Mouse (Mus musculus) forebrain, embryonic 13.5 days (tissue): ENCODE data around the gene Arhgef28. TPM values are rescaled to one million over a fixed set of nuclear protein-coding genes. Genes with fewer than 3 reads are reported as not detected.
"Not testable (repeated sequence)": the region's sequence is repeated elsewhere in the genome, so short reads cannot be mapped to it uniquely, and the experiment has no call there.

ENCODE experiments used
- ATAC-seq: fragments of 200-750 bp; cut with Nextera tagmentation; 2 replicates; pipeline ENCODE4 v1.8.0; 2017
- H3K27ac ChIP-seq: fragments of 300-500 bp; sonication (generic); 2 replicates; pipeline ENCODE4 v1.5.1; 2015; ENCODE audit warnings: inconsistent platforms, mild to moderate bottlenecking, moderate library complexity
- H3K27me3 ChIP-seq: fragments of 300-500 bp; sonication (generic); 2 replicates; pipeline ENCODE4 v1.6.1; 2015; ENCODE audit warnings: mild to moderate bottlenecking, inconsistent platforms
- H3K36me3 ChIP-seq: fragments of 300-500 bp; sonication (generic); 2 replicates; pipeline ENCODE4 v1.6.1; 2015; ENCODE audit warnings: mild to moderate bottlenecking, inconsistent platforms; ENCODE audit not compliant: poor library complexity, severe bottlenecking
- H3K4me1 ChIP-seq: fragments of 300-500 bp; sonication (generic); 2 replicates; pipeline ENCODE4 v1.6.1; 2015; ENCODE audit warnings: inconsistent platforms
- H3K4me2 ChIP-seq: fragments of 300-500 bp; sonication (generic); 2 replicates; pipeline ENCODE4 v1.6.1; 2015; ENCODE audit warnings: inconsistent platforms, mild to moderate bottlenecking, moderate library complexity
- H3K4me3 ChIP-seq: fragments of 300-500 bp; sonication (generic); 2 replicates; pipeline ENCODE4 v1.5.1; 2015; ENCODE audit warnings: mild to moderate bottlenecking, inconsistent platforms
- H3K9ac ChIP-seq: fragments of 300-500 bp; sonication (generic); 2 replicates; pipeline ENCODE4 v1.6.1; 2015; ENCODE audit warnings: mild to moderate bottlenecking, inconsistent platforms
- H3K9me3 ChIP-seq: fragments of 300-500 bp; sonication (generic); replicated peaks from 2 replicates; pipeline ENCODE4 v1.6.1; 2016; ENCODE audit warnings: inconsistent platforms
- WGBS: fragments of 180-500 bp; shearing (Covaris S2); methylation state at CpG from one replicate; pipeline ENCODE4 v1.1.7; 2015; 5-methylcytosine and 5-hydroxymethylcytosine counted together
- polyA plus RNA-seq: library from polyadenylated mRNA; unstranded; fragments of >200 nt; fragmentation: Nextera tagmentation; extraction: Ambion mirVana; gene quantifications from 2 replicates; pipeline ENCODE4 v1.2.1, GENCODE M21; 2015

Arhgef28 gene
- polyA plus RNA-seq, 1 experiment from 2014 or later: 7.0 TPM

- no peak for ATAC-seq
- no peaks in the 10 kb centered on the region for H3K9me3 ChIP-seq
- no peak overlapping the region for H3K4me3 ChIP-seq
- H3K4me1 ChIP-seq: no peaks in the 10 kb centered on the region
- H3K9ac ChIP-seq: no peak overlapping the region
- no peak overlapping the region for H3K27ac ChIP-seq
- no peak overlapping the region for H3K4me2 ChIP-seq
- no peaks in the 10 kb centered on the region for H3K27me3 ChIP-seq
- 76% methylated on average over 9 of the region's 9 CpGs for WGBS
- no peaks in the 10 kb centered on the region for H3K36me3 ChIP-seq
These were observed 112.8 kb downstream of the Arhgef28 start for GRCm38 (mm10) chr13:98093483-98093882.

- 91% methylated on average over 12 of the region's 12 CpGs for WGBS
- Histone ChIP-seq H3K9me3 (no peaks in the 10 kb centered on the region), H3K4me3 (no peak overlapping the region), H3K36me3 (no peaks in the 10 kb centered on the region), H3K9ac (no peak overlapping the region), H3K4me1 (no peaks in the 10 kb centered on the region), H3K27me3 (no peaks in the 10 kb centered on the region), H3K27ac (no peak overlapping the region), H3K4me2 (no peak overlapping the region)
- ATAC-seq: no peak
These were observed 113.8 kb downstream of the Arhgef28 start for GRCm38 (mm10) chr13:98092354-98093002.

- Histone ChIP-seq H3K27ac (no peak overlapping the region), H3K27me3 (no peaks in the 10 kb centered on the region), H3K4me2 (no peak overlapping the region), H3K4me1 (no peaks in the 10 kb centered on the region), H3K36me3 (no peaks in the 10 kb centered on the region), H3K9me3 (no peaks in the 10 kb centered on the region), H3K9ac (no peak overlapping the region), H3K4me3 (no peak overlapping the region)
- WGBS: 70% methylated on average over 4 of the region's 4 CpGs
- no peak for ATAC-seq
These were observed 126.6 kb downstream of the Arhgef28 start for GRCm38 (mm10) chr13:98079640-98080039.

- no peak for ATAC-seq
- no peaks in the 10 kb centered on the region for H3K36me3 ChIP-seq
- WGBS: 90% methylated on average over 5 of the region's 5 CpGs
These were observed 128.0 kb downstream of the Arhgef28 start for GRCm38 (mm10) chr13:98078251-98078650.

GRCm38 (mm10) chr13:98077216-98077615, 129.0 kb downstream of the Arhgef28 start:
- Histone ChIP-seq H3K9ac (no peak overlapping the region), H3K36me3 (no peaks in the 10 kb centered on the region), H3K9me3 (no peaks in the 10 kb centered on the region), H3K27me3 (no peaks in the 10 kb centered on the region), H3K4me3 (no peak overlapping the region), H3K4me2 (no peak overlapping the region), H3K27ac (no peak overlapping the region), H3K4me1 (no peaks in the 10 kb centered on the region)
- WGBS: 92% methylated on average over 12 of the region's 12 CpGs
- ATAC-seq: no peak

More at GRCm38 (mm10) chr13:98078251-98078650, 128.0 kb downstream of the Arhgef28 start:
- H3K27me3 ChIP-seq: no peaks in the 10 kb centered on the region
- no peak overlapping the region for H3K4me3 ChIP-seq
- no peak overlapping the region for H3K4me2 ChIP-seq
- H3K9me3 ChIP-seq: no peaks in the 10 kb centered on the region
- H3K4me1 ChIP-seq: no peaks in the 10 kb centered on the region
- H3K27ac ChIP-seq: no peak overlapping the region
- no peak overlapping the region for H3K9ac ChIP-seq

GRCm38 (mm10) chr13:98074871-98075270, 131.4 kb downstream of the Arhgef28 start:
- ATAC-seq: no peak
- Histone ChIP-seq H3K4me3 (no peak overlapping the region), H3K36me3 (no peaks in the 10 kb centered on the region), H3K27me3 (no peaks in the 10 kb centered on the region), H3K4me2 (no peak overlapping the region), H3K9me3 (no peaks in the 10 kb centered on the region), H3K27ac (no peak overlapping the region), H3K9ac (no peak overlapping the region), H3K4me1 (no peaks in the 10 kb centered on the region)
- 73% methylated on average over 11 of the region's 11 CpGs for WGBS

- Histone ChIP-seq H3K36me3 (no peaks in the 10 kb centered on the region), H3K9ac (no peak overlapping the region), H3K27me3 (no peaks in the 10 kb centered on the region), H3K9me3 (no peaks in the 10 kb centered on the region), H3K4me3 (no peak overlapping the region), H3K4me1 (no peaks in the 10 kb centered on the region), H3K4me2 (no peak overlapping the region), H3K27ac (no peak overlapping the region)
- no peak for ATAC-seq
- WGBS: 75% methylated on average over 4 of the region's 4 CpGs
These were observed 133.0 kb downstream of the Arhgef28 start for GRCm38 (mm10) chr13:98073190-98073589.

GRCm38 (mm10) chr13:98070458-98070857, 135.8 kb downstream of the Arhgef28 start:
- Histone ChIP-seq H3K27ac (no peak overlapping the region), H3K9ac (no peak overlapping the region), H3K27me3 (no peaks in the 10 kb centered on the region), H3K9me3 (no peaks in the 10 kb centered on the region), H3K4me3 (no peak overlapping the region), H3K36me3 (no peaks in the 10 kb centered on the region), H3K4me1 (no peaks in the 10 kb centered on the region), H3K4me2 (no peak overlapping the region)
- no peak for ATAC-seq
- WGBS: 93% methylated on average over 6 of the region's 6 CpGs

GRCm38 (mm10) chr13:98069646-98070045, 136.6 kb downstream of the Arhgef28 start:
- Histone ChIP-seq H3K4me1 (no peaks in the 10 kb centered on the region), H3K9me3 (no peaks in the 10 kb centered on the region), H3K36me3 (no peaks in the 10 kb centered on the region), H3K9ac (no peak overlapping the region), H3K4me3 (no peak overlapping the region), H3K4me2 (no peak overlapping the region), H3K27me3 (no peaks in the 10 kb centered on the region), H3K27ac (no peak overlapping the region)
- ATAC-seq: no peak
- 93% methylated on average over 6 of the region's 6 CpGs for WGBS

GRCm38 (mm10) chr13:98062843-98063242, 143.4 kb downstream of the Arhgef28 start:
- Histone ChIP-seq H3K9me3 (no peaks in the 10 kb centered on the region), H3K4me2 (no peak overlapping the region), H3K27ac (no peak overlapping the region), H3K27me3 (no peaks in the 10 kb centered on the region), H3K36me3 (no peaks in the 10 kb centered on the region), H3K4me1 (no peaks in the 10 kb centered on the region), H3K4me3 (no peak overlapping the region), H3K9ac (no peak overlapping the region)
- no peak for ATAC-seq
- 88% methylated on average over 4 of the region's 4 CpGs for WGBS

- 70% methylated on average over 1 of the region's 1 CpGs for WGBS
- H3K4me1 ChIP-seq, H3K36me3 ChIP-seq, H3K9ac ChIP-seq, H3K27ac ChIP-seq, H3K27me3 ChIP-seq, ATAC-seq, H3K4me3 ChIP-seq, H3K4me2 ChIP-seq, H3K9me3 ChIP-seq: not testable (repeated sequence)
These were observed 146.1 kb downstream of the Arhgef28 start for GRCm38 (mm10) chr13:98060121-98060520.

GRCm38 (mm10) chr13:98055194-98055593, 151.0 kb downstream of the Arhgef28 start:
- H3K9ac ChIP-seq: no peak overlapping the region

GRCm38 (mm10) chr13:98040628-98041150, 165.6 kb downstream of the Arhgef28 start:
- Histone ChIP-seq H3K4me3 (no peak overlapping the region), H3K27me3 (no peaks in the 10 kb centered on the region), H3K9me3 (no peaks in the 10 kb centered on the region), H3K4me1 (no peaks in the 10 kb centered on the region), H3K36me3 (no peaks in the 10 kb centered on the region), H3K27ac (no peak overlapping the region), H3K9ac (no peak overlapping the region), H3K4me2 (no peak overlapping the region)
- 72% methylated on average over 3 of the region's 3 CpGs for WGBS
- no peak for ATAC-seq

More at GRCm38 (mm10) chr13:98055194-98055593, 151.0 kb downstream of the Arhgef28 start:
- no peak overlapping the region for H3K4me3 ChIP-seq
- H3K4me2 ChIP-seq: peak overlapping the region; percentile 15; the same call in 1 of the 2 replicates
- WGBS: 14% methylated on average over 8 of the region's 8 CpGs
- ATAC-seq: no peak
- H3K27me3 ChIP-seq: no peaks in the 10 kb centered on the region
- 0 out of 2 replicates have a peak, but pooled peaks cover 7% of the 10 kb centered on the region for H3K4me1 ChIP-seq
- no peaks in the 10 kb centered on the region for H3K36me3 ChIP-seq
- H3K27ac ChIP-seq: no peak overlapping the region
- H3K9me3 ChIP-seq: peaks cover 4% of the 10 kb centered on the region; the same call in 1 of the 2 replicates
